Mouse (Mus musculus) layer of hippocampus, adult 2 months (tissue): ENCODE measurements around the gene Fam221a. TPM values are rescaled to one million over a fixed set of nuclear protein-coding genes. Genes with fewer than 3 reads are reported as not detected.

Experiments
- DNase-seq, 2 experiments: peaks; one replicate each; pipeline ENCODE4 v3.0.0; 2022; ENCODE audit warnings: low spot score in 2 of 2
- H3K27ac ChIP-seq: fragments of 200-600 bp; 2 replicates; pipeline ENCODE4 v1.8.1; 2022
- H3K4me3 ChIP-seq: fragments of 200-600 bp; 2 replicates; pipeline ENCODE4 v1.8.1; 2022; ENCODE audit warnings: mild to moderate bottlenecking
- CTCF ChIP-seq: fragments of 200-600 bp; conservative IDR thresholded peaks from 2 replicates; pipeline ENCODE4 v1.8.1; 2022; ENCODE audit warnings: antibody characterized with exemption, mild to moderate bottlenecking, moderate library complexity
- total RNA-seq, 2 experiments: library from RNA; stranded (reverse); gene quantifications; 2 replicates each; pipeline ENCODE4 v1.2.3; 2021

The Fam221a gene
- total RNA-seq, 2 experiments from 2014 or later, result 0.91 to 1.0 TPM

- Histone ChIP-seq H3K4me3 (no peak overlapping the region), H3K27ac (no peak overlapping the region)
- TF ChIP-seq CTCF, result no peak
- no peak for DNase-seq
Observed at GRCm38 (mm10) chr6:49415971-49416370, 48.4 kb downstream of the Fam221a start.

GRCm38 (mm10) chr6:49437306-49437705, 69.8 kb downstream of the Fam221a start:
- H3K27ac ChIP-seq, result no peak overlapping the region
- TF ChIP-seq CTCF, result no peak
- DNase-seq, result peak in 1 of 2 experiments; percentile 10

More at GRCm38 (mm10) chr6:49437306-49437705, 69.8 kb downstream of the Fam221a start:
- no peak overlapping the region for H3K4me3 ChIP-seq

Other genes with a start within 250 kb of the Fam221a start
- gene Igf2bp3, start 152.8 kb upstream of the Fam221a start, total RNA-seq, result not detected
- gene Tra2a, start 103.7 kb upstream of the Fam221a start, total RNA-seq, result 10 to 100 TPM; 69.9 to 86.9 TPM
- 1 to 10 TPM; 9.3 to 9.9 TPM for gene Ccdc126, start 48.5 kb upstream of the Fam221a start, total RNA-seq
- gene Stk31, start 27.9 kb downstream of the Fam221a start, total RNA-seq, result 1 to 10 TPM; 1.1 to 1.2 TPM